Mouse (Mus musculus): ENCODE data around the gene Slc7a8.

DNA sequence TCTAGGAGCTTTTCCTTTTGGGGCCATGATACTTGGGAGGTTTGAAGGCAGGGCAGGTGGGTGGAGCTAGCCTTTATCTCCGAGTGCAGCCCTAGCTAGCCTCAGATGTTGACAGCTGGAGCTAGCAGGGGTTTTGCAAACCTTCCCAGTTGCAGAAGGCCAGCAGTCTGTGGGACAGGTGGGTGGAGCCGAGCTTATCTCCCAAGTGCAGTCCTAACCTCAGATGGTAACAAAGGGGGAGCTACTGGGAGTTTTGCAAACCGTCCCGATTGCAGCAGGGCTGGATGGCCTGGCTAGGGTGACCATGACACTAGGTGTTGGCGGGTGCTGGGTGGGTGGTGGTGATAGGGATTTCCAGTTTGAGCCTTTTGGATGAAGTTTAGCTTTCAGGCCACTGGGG lies 75.9 kb downstream of the Slc7a8 start:
- peak; percentile 82 for TF ChIP-seq GATA1 (IDR thresholded peaks at IDR 0.05; ENCODE audit: low read length)
- TF ChIP-seq TAL1 (IDR thresholded peaks at IDR 0.05; ENCODE audit: low read length), result peak; percentile 93

All from erythroblast, embryonic 14.5 days (primary cell).